Mouse (Mus musculus): ENCODE data around the gene Dvl2. TPM values are rescaled to one million over a fixed set of nuclear protein-coding genes. Genes with fewer than 3 reads are reported as not detected.
A peak's percentile ranks its signal among the peaks of the same experiment; 100 is the strongest.
"Not testable (repeated sequence)": the region's sequence is repeated elsewhere in the genome, so short reads cannot be mapped to it uniquely, and the experiment has no call there.

Dvl2 gene
- 19.6 and 22.3 TPM in 2 replicates for total RNA-seq (2021)
- long read RNA-seq, partial matches to known transcripts, result 3 of 7 reads
- long read RNA-seq, other reads (novel, unspliced or antisense), result 2 of 7 reads

- peak; percentile 92 for DNase-seq
These were observed at the start of gene Dvl2 for GRCm38 (mm10) chr11:70000396-70000898. Gene Dvl2, plus strand, starts transcription at chr11:70000595.

GRCm38 (mm10) chr11:69950807-69951459, 49.5 kb upstream of the Dvl2 start:
- DNase-seq, result no peak

GRCm38 (mm10) chr11:69952274-69952673, 48.1 kb upstream of the Dvl2 start:
- DNase-seq, result no peak

- DNase-seq, result no peak
These were observed 47.0 kb upstream of the Dvl2 start for GRCm38 (mm10) chr11:69953267-69953915.

- DNase-seq, result not testable (repeated sequence)
These were observed 44.8 kb upstream of the Dvl2 start for GRCm38 (mm10) chr11:69955618-69956017.

- DNase-seq, result no peak
These were observed 44.2 kb upstream of the Dvl2 start for GRCm38 (mm10) chr11:69956218-69956617.

- DNase-seq, result no peak
These were observed 39.8 kb upstream of the Dvl2 start for GRCm38 (mm10) chr11:69960616-69961015.

- no peak for DNase-seq
These were observed 38.6 kb upstream of the Dvl2 start for GRCm38 (mm10) chr11:69961841-69962240.

GRCm38 (mm10) chr11:69964650-69965270, 35.6 kb upstream of the Dvl2 start, which contains the start of gene Cldn7:
Gene Cldn7, plus strand, starts transcription at chr11:69964779.
- no peak for DNase-seq

GRCm38 (mm10) chr11:69965271-69966005, 35.0 kb upstream of the Dvl2 start:
- no peak for DNase-seq

- no peak for DNase-seq
These were observed 34.2 kb upstream of the Dvl2 start for GRCm38 (mm10) chr11:69966006-69966859.

- DNase-seq, result no peak
These were observed 33.4 kb upstream of the Dvl2 start for GRCm38 (mm10) chr11:69966860-69967517.

GRCm38 (mm10) chr11:69968793-69969192, 31.6 kb upstream of the Dvl2 start:
- no peak for DNase-seq

GRCm38 (mm10) chr11:69970222-69970621, 30.2 kb upstream of the Dvl2 start:
- DNase-seq, result no peak

- DNase-seq, result no peak
These were observed 29.6 kb upstream of the Dvl2 start for GRCm38 (mm10) chr11:69970775-69971174.

- no peak for DNase-seq
These were observed 25.5 kb upstream of the Dvl2 start for GRCm38 (mm10) chr11:69974907-69975306.

- no peak for DNase-seq
These were observed 24.1 kb upstream of the Dvl2 start for GRCm38 (mm10) chr11:69976271-69976670.

GRCm38 (mm10) chr11:69979827-69980195, 20.6 kb upstream of the Dvl2 start:
- no peak for DNase-seq

- peak; percentile 96 for DNase-seq
These were observed 19.9 kb upstream of the Dvl2 start for GRCm38 (mm10) chr11:69980196-69981140.

Measured in adrenal gland, postnatal 25 days (tissue).